Mouse (Mus musculus): Measurements from ENCODE around the gene Ppib. TPM values are rescaled to one million over a fixed set of nuclear protein-coding genes. Genes with fewer than 3 reads are reported as not detected.

Gene Ppib
- 638 and 715 TPM in 2 replicates for polyA plus RNA-seq (2015; fragmentation: Nextera tagmentation; extraction: Ambion mirVana)

- under 1% methylated on average over 51 of the region's 51 CpGs for WGBS
- ATAC-seq, result peak; percentile 99
These were observed at the start of gene Ppib for GRCm38 (mm10) chr9:66059583-66060307. TSS of gene Ppib (plus strand) at chr9:66060222.

GRCm38 (mm10) chr9:66020601-66021000 lies 39.4 kb upstream of the Ppib start:
- no peaks in the 10 kb centered on the region for H3K27me3 ChIP-seq (replicated peaks)
- no peak overlapping the region for H3K9ac ChIP-seq
- no peak overlapping the region for H3K4me2 ChIP-seq (replicated peaks)
- no peaks in the 10 kb centered on the region for H3K36me3 ChIP-seq
- no peak for ATAC-seq
- H3K4me3 ChIP-seq (replicated peaks), result no peak overlapping the region
- H3K27ac ChIP-seq, result no peak overlapping the region
- H3K9me3 ChIP-seq, result no peaks in the 10 kb centered on the region
- no peaks in the 10 kb centered on the region for H3K4me1 ChIP-seq (replicated peaks)

More at GRCm38 (mm10) chr9:66059583-66060307, at the start of gene Ppib:
- peaks cover 19% of the 10 kb centered on the region for H3K36me3 ChIP-seq
- H3K9me3 ChIP-seq, result no peaks in the 10 kb centered on the region
- H3K27ac ChIP-seq, result peak within 1 kb of the TSS; percentile 78
- H3K4me3 ChIP-seq (replicated peaks), result peak within 1 kb of the TSS; percentile 82
- peak within 1 kb of the TSS; percentile 79 for H3K9ac ChIP-seq
- H3K4me1 ChIP-seq (replicated peaks), result peaks cover 18% of the 10 kb centered on the region
- peak within 1 kb of the TSS; percentile 70 for H3K4me2 ChIP-seq (replicated peaks)
- no peaks in the 10 kb centered on the region for H3K27me3 ChIP-seq (replicated peaks)

- Histone ChIP-seq H3K27me3 (replicated peaks) (no peaks in the 10 kb centered on the region), H3K27ac (no peak overlapping the region), H3K9me3 (no peaks in the 10 kb centered on the region), H3K4me3 (replicated peaks) (no peak overlapping the region), H3K4me2 (replicated peaks) (no peak overlapping the region), H3K36me3 (peaks cover 5% of the 10 kb centered on the region; the same call in 1 of the 2 replicates), H3K4me1 (replicated peaks) (no peaks in the 10 kb centered on the region), H3K9ac (no peak overlapping the region)
- 78% methylated on average over 4 of the region's 4 CpGs for WGBS
- no peak for ATAC-seq
These were observed 21.9 kb upstream of the Ppib start for GRCm38 (mm10) chr9:66038082-66038481.

- Histone ChIP-seq H3K9me3 (no peaks in the 10 kb centered on the region), H3K27ac (no peak overlapping the region), H3K27me3 (replicated peaks) (no peaks in the 10 kb centered on the region), H3K36me3 (peaks cover 5% of the 10 kb centered on the region; the same call in 1 of the 2 replicates), H3K9ac (no peak overlapping the region), H3K4me2 (replicated peaks) (no peak overlapping the region), H3K4me1 (replicated peaks) (no peaks in the 10 kb centered on the region), H3K4me3 (replicated peaks) (no peak overlapping the region)
- WGBS, result 92% methylated on average over 4 of the region's 4 CpGs
- ATAC-seq, result no peak
These were observed 21.4 kb upstream of the Ppib start for GRCm38 (mm10) chr9:66038581-66038980.

GRCm38 (mm10) chr9:66039290-66039689 lies 20.7 kb upstream of the Ppib start:
- ATAC-seq, result no peak
- Histone ChIP-seq H3K9me3 (no peaks in the 10 kb centered on the region), H3K4me3 (replicated peaks) (no peak overlapping the region), H3K4me2 (replicated peaks) (no peak overlapping the region), H3K27ac (no peak overlapping the region), H3K9ac (no peak overlapping the region), H3K27me3 (replicated peaks) (no peaks in the 10 kb centered on the region), H3K4me1 (replicated peaks) (no peaks in the 10 kb centered on the region), H3K36me3 (peaks cover 5% of the 10 kb centered on the region; the same call in 1 of the 2 replicates)
- WGBS, result 91% methylated on average over 4 of the region's 4 CpGs

GRCm38 (mm10) chr9:66040801-66041200 lies 19.2 kb upstream of the Ppib start:
- peaks cover 5% of the 10 kb centered on the region; the same call in 1 of the 2 replicates for H3K36me3 ChIP-seq
- no peaks in the 10 kb centered on the region for H3K27me3 ChIP-seq (replicated peaks)
- no peaks in the 10 kb centered on the region for H3K4me1 ChIP-seq (replicated peaks)
- no peak overlapping the region for H3K4me2 ChIP-seq (replicated peaks)
- H3K27ac ChIP-seq, result no peak overlapping the region
- H3K9ac ChIP-seq, result no peak overlapping the region
- ATAC-seq, result no peak
- 88% methylated on average over 3 of the region's 3 CpGs for WGBS
- H3K9me3 ChIP-seq, result no peaks in the 10 kb centered on the region
- H3K4me3 ChIP-seq (replicated peaks), result no peak overlapping the region

- Histone ChIP-seq H3K27me3 (replicated peaks) (no peaks in the 10 kb centered on the region), H3K4me2 (replicated peaks) (no peak overlapping the region), H3K4me1 (replicated peaks) (no peaks in the 10 kb centered on the region), H3K27ac (0 out of 2 replicates have a peak overlapping the region, but pooled peaks have one; percentile 9), H3K4me3 (replicated peaks) (no peak overlapping the region), H3K9me3 (no peaks in the 10 kb centered on the region), H3K9ac (no peak overlapping the region), H3K36me3 (peaks cover 5% of the 10 kb centered on the region; the same call in 1 of the 2 replicates)
- ATAC-seq, result no peak
- WGBS, result 77% methylated on average over 4 of the region's 4 CpGs
These were observed 17.7 kb upstream of the Ppib start for GRCm38 (mm10) chr9:66042331-66042730.

- no peak overlapping the region for H3K4me2 ChIP-seq (replicated peaks)
- 92% methylated on average over 3 of the region's 3 CpGs for WGBS
- ATAC-seq, result no peak
These were observed 16.8 kb upstream of the Ppib start for GRCm38 (mm10) chr9:66043241-66043640.

GRCm38 (mm10) chr9:66049931-66050601 lies 10.0 kb upstream of the Ppib start:
- no peaks in the 10 kb centered on the region for H3K36me3 ChIP-seq
- no peaks in the 10 kb centered on the region for H3K4me1 ChIP-seq (replicated peaks)
- no peak overlapping the region for H3K27ac ChIP-seq
- H3K9me3 ChIP-seq, result no peaks in the 10 kb centered on the region
- no peak for ATAC-seq
- no peak overlapping the region for H3K4me2 ChIP-seq (replicated peaks)
- H3K4me3 ChIP-seq (replicated peaks), result no peak overlapping the region
- no peak overlapping the region for H3K9ac ChIP-seq
- WGBS, result 75% methylated on average over 6 of the region's 6 CpGs
- H3K27me3 ChIP-seq (replicated peaks), result no peaks in the 10 kb centered on the region

More at GRCm38 (mm10) chr9:66043241-66043640, 16.8 kb upstream of the Ppib start:
- H3K27ac ChIP-seq, result no peak overlapping the region
- no peak overlapping the region for H3K4me3 ChIP-seq (replicated peaks)
- no peaks in the 10 kb centered on the region for H3K27me3 ChIP-seq (replicated peaks)
- no peaks in the 10 kb centered on the region for H3K4me1 ChIP-seq (replicated peaks)
- no peaks in the 10 kb centered on the region for H3K9me3 ChIP-seq
- H3K36me3 ChIP-seq, result peaks cover 5% of the 10 kb centered on the region; the same call in 1 of the 2 replicates
- no peak overlapping the region for H3K9ac ChIP-seq

- WGBS, result 53% methylated on average over 4 of the region's 4 CpGs
These were observed 8.5 kb upstream of the Ppib start for GRCm38 (mm10) chr9:66051493-66051892.

GRCm38 (mm10) chr9:66052731-66053130 lies 7.3 kb upstream of the Ppib start:
- no peak overlapping the region for H3K4me3 ChIP-seq (replicated peaks)
- no peak overlapping the region for H3K4me2 ChIP-seq (replicated peaks)
- H3K27ac ChIP-seq, result no peak overlapping the region
- no peaks in the 10 kb centered on the region for H3K9me3 ChIP-seq
- no peaks in the 10 kb centered on the region for H3K4me1 ChIP-seq (replicated peaks)
- H3K27me3 ChIP-seq (replicated peaks), result no peaks in the 10 kb centered on the region
- no peak for ATAC-seq
- H3K36me3 ChIP-seq, result no peaks in the 10 kb centered on the region
- no peak overlapping the region for H3K9ac ChIP-seq
- whole genome bisulfite sequencing, result 82% methylated on average over 1 of the region's 1 CpGs

More at GRCm38 (mm10) chr9:66051493-66051892, 8.5 kb upstream of the Ppib start:
- Histone ChIP-seq H3K27ac (no peak overlapping the region), H3K4me2 (replicated peaks) (no peak overlapping the region), H3K4me1 (replicated peaks) (no peaks in the 10 kb centered on the region), H3K4me3 (replicated peaks) (no peak overlapping the region), H3K36me3 (no peaks in the 10 kb centered on the region), H3K9me3 (no peaks in the 10 kb centered on the region), H3K9ac (no peak overlapping the region), H3K27me3 (replicated peaks) (no peaks in the 10 kb centered on the region)
- ATAC-seq, result no peak

- Histone ChIP-seq H3K4me2 (replicated peaks) (no peak overlapping the region), H3K9ac (no peak overlapping the region), H3K4me3 (replicated peaks) (no peak overlapping the region), H3K27ac (no peak overlapping the region), H3K36me3 (no peaks in the 10 kb centered on the region), H3K27me3 (replicated peaks) (no peaks in the 10 kb centered on the region), H3K9me3 (no peaks in the 10 kb centered on the region), H3K4me1 (replicated peaks) (no peaks in the 10 kb centered on the region)
- ATAC-seq, result no peak
- 52% methylated on average over 1 of the region's 1 CpGs for WGBS
These were observed 6.4 kb upstream of the Ppib start for GRCm38 (mm10) chr9:66053620-66054019.

Data from intestine, embryonic 15.5 days (tissue).